Mouse (Mus musculus): ENCODE measurements around the gene Mrpl55. TPM values are rescaled to one million over a fixed set of nuclear protein-coding genes. Genes with fewer than 3 reads are reported as not detected.

Gene Mrpl55
- polyA plus RNA-seq, 1 experiment from 2014 or later, result 123 TPM

DNA sequence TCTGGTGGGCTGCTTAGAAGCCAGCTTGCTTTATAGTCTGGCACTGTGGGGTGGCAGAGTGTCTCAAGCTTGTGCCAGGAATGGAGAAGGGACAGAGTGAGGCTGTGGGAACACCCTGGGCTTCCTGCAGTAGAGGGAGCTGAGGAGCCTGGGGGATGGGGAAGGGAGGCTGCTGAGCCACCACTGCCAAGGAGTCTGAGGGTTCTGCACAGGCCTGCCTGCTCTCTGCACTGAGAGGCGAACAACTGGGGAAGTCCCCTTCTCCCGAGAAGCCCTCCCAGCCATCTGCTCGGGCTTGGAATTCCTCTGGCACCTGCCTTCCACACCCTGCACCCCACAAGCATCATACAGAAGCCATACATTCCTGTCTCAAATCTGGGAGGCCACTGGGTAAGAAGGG is 39.6 kb downstream of the Mrpl55 start:
- H3K4me1 ChIP-seq, result peaks cover 14% of the 10 kb centered on the region
- no peaks in the 10 kb centered on the region for H3K36me3 ChIP-seq
- H3K27me3 ChIP-seq (ENCODE audit: insufficient read depth, poor library complexity, severe bottlenecking), result peaks cover 79% of the 10 kb centered on the region
- no peak overlapping the region for H3K4me3 ChIP-seq
- DNase-seq (ENCODE audit: low spot score), result no peak
- no peak overlapping the region for H3K27ac ChIP-seq
- H3K9me3 ChIP-seq, result no peaks in the 10 kb centered on the region
- WGBS, result 23% methylated on average over 3 of the region's 3 CpGs

GRCm38 (mm10) chr11:59243856-59244255 is 41.6 kb downstream of the Mrpl55 start:
- no peaks in the 10 kb centered on the region for H3K9me3 ChIP-seq
- no peak for DNase-seq (ENCODE audit: low spot score)
- no peak overlapping the region for H3K4me3 ChIP-seq
- H3K4me1 ChIP-seq, result peaks cover 8% of the 10 kb centered on the region
- no peaks in the 10 kb centered on the region for H3K36me3 ChIP-seq
- 21% methylated on average over 6 of the region's 6 CpGs for WGBS
- H3K27me3 ChIP-seq (ENCODE audit: insufficient read depth, poor library complexity, severe bottlenecking), result peaks cover 85% of the 10 kb centered on the region
- H3K27ac ChIP-seq, result no peak overlapping the region

- Histone ChIP-seq H3K4me1 (no peaks in the 10 kb centered on the region), H3K4me3 (no peak overlapping the region), H3K36me3 (no peaks in the 10 kb centered on the region), H3K27me3 (ENCODE audit: insufficient read depth, poor library complexity, severe bottlenecking) (peaks cover 82% of the 10 kb centered on the region), H3K9me3 (no peaks in the 10 kb centered on the region), H3K27ac (no peak overlapping the region)
- WGBS, result 50% methylated on average over 10 of the region's 10 CpGs
- DNase-seq (ENCODE audit: low spot score), result no peak
Measured at GRCm38 (mm10) chr11:59248101-59248500, 45.8 kb downstream of the Mrpl55 start.

Other genes starting within 250 kb of the Mrpl55 start
- gene Hist3h2a, start 247.8 kb upstream of the Mrpl55 start, polyA plus RNA-seq (2016; fragmentation: Nextera tagmentation; extraction: Ambion mirVana), result 15.5 and 15.9 TPM in 2 replicates
- gene Trim17, start 247.8 kb upstream of the Mrpl55 start, polyA plus RNA-seq (2016; fragmentation: Nextera tagmentation; extraction: Ambion mirVana), result 0.75 and 0.79 TPM in 2 replicates
- 24.0 and 31.4 TPM in 2 replicates for gene Trim11, start 224.4 kb upstream of the Mrpl55 start, polyA plus RNA-seq (2016; fragmentation: Nextera tagmentation; extraction: Ambion mirVana)
- gene Obscn, start 66.1 kb upstream of the Mrpl55 start, polyA plus RNA-seq (2016; fragmentation: Nextera tagmentation; extraction: Ambion mirVana), result 20.6 and 36.7 TPM in 2 replicates
- 7.8 and 9.2 TPM in 2 replicates for gene Iba57, start 38.7 kb upstream of the Mrpl55 start, polyA plus RNA-seq (2016; fragmentation: Nextera tagmentation; extraction: Ambion mirVana)
- not detected in 2 replicates for gene Gjc2, start 19.3 kb upstream of the Mrpl55 start, polyA plus RNA-seq (2016; fragmentation: Nextera tagmentation; extraction: Ambion mirVana)
- 127 and 152 TPM in 2 replicates for gene Guk1, start 10.3 kb upstream of the Mrpl55 start, polyA plus RNA-seq (2016; fragmentation: Nextera tagmentation; extraction: Ambion mirVana)
- 28.7 and 30.9 TPM in 2 replicates for gene 2310033P09Rik, start 5.8 kb downstream of the Mrpl55 start, polyA plus RNA-seq (2016; fragmentation: Nextera tagmentation; extraction: Ambion mirVana)
- 702 and 707 TPM in 2 replicates for gene Arf1, start 25.8 kb downstream of the Mrpl55 start, polyA plus RNA-seq (2016; fragmentation: Nextera tagmentation; extraction: Ambion mirVana)
- 0.08 TPM in 1 of 2 replicates, not detected in the other for gene Wnt3a, start 88.3 kb downstream of the Mrpl55 start, polyA plus RNA-seq (2016; fragmentation: Nextera tagmentation; extraction: Ambion mirVana)
- 3.8 and 4.1 TPM in 2 replicates for gene Wnt9a, start 104.4 kb downstream of the Mrpl55 start, polyA plus RNA-seq (2016; fragmentation: Nextera tagmentation; extraction: Ambion mirVana)
- gene Prss38, start 173.2 kb downstream of the Mrpl55 start, polyA plus RNA-seq (2016; fragmentation: Nextera tagmentation; extraction: Ambion mirVana), result not detected in 2 replicates
- gene Jmjd4, start 247.6 kb downstream of the Mrpl55 start, polyA plus RNA-seq (2016; fragmentation: Nextera tagmentation; extraction: Ambion mirVana), result 14.5 and 15.3 TPM in 2 replicates
- gene Snap47, start 248.7 kb downstream of the Mrpl55 start, polyA plus RNA-seq (2016; fragmentation: Nextera tagmentation; extraction: Ambion mirVana), result 120 and 123 TPM in 2 replicates

Data from heart, embryonic 10.5 days (tissue).